Mouse (Mus musculus) heart, adult 8-10 months (tissue): ENCODE measurements around the gene Neurl1b. TPM values are rescaled to one million over a fixed set of nuclear protein-coding genes. Genes with fewer than 3 reads are reported as not detected.

Experiments used
- DNase-seq: peaks from one replicate; pipeline ENCODE4 v3.0.0; 2022; ENCODE audit warnings: low spot score
- total RNA-seq, 4 experiments: library from RNA; stranded (reverse); gene quantifications; 2 replicates each; pipeline ENCODE4 v1.2.4; 2022

Gene Neurl1b
- total RNA-seq, 4 experiments from 2014 or later: 3.6 to 5.1 (median 4.4) TPM

- peak; percentile 74 for DNase-seq
These were observed 76.3 kb downstream of the Neurl1b start for GRCm38 (mm10) chr17:26490910-26491309.

DNA sequence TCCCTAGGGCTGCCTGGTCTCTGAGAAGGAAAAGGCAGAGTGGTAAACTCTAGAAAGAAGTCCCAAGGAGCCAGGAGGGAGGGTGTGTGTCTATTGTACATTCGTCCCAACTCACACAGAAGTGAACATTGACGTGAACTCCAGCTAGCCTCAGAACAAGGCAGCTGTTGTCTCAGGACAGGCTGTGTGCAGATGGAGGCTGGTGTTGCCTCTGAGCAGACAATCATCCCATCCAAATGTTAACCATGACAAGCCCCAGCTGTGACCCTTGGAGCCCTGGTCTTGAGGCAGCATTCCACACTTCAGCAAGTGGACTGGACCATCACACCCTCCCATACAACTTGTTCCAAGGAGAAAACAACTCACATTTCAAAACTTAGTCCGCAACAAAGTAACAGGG lies 77.6 kb downstream of the Neurl1b start:
- peak; percentile 75 for DNase-seq

GRCm38 (mm10) chr17:26494642-26495468 lies 80.2 kb downstream of the Neurl1b start:
- DNase-seq: no peak

Other genes with a start within 250 kb of the Neurl1b start
- not detected for gene Pdia2, start 215.7 kb upstream of the Neurl1b start, total RNA-seq
- gene Rgs11, start 211.9 kb upstream of the Neurl1b start, total RNA-seq: 1 to 10 TPM in 2 of 4 experiments, under 1 TPM in 1, not detected in 1; 0.16 to 1.4 (median 1.0) TPM
- under 1 TPM; 0.26 to 0.94 (median 0.76) TPM for gene Arhgdig, start 207.0 kb upstream of the Neurl1b start, total RNA-seq
- gene Fam234a, start 170.6 kb upstream of the Neurl1b start, total RNA-seq: 100 to 1,000 TPM; 118 to 143 (median 133) TPM
- 10 to 100 TPM in 3 of 4 experiments, 1 to 10 TPM in 1; 10.0 to 16.5 (median 13.8) TPM for gene Luc7l, start 161.9 kb upstream of the Neurl1b start, total RNA-seq
- gene Ergic1, start 146.7 kb downstream of the Neurl1b start, total RNA-seq: 10 to 100 TPM; 52.7 to 57.9 (median 55.4) TPM
- gene Dusp1, start 147.3 kb downstream of the Neurl1b start, total RNA-seq: 10 to 100 TPM; 51.1 to 75.8 (median 59.4) TPM
- gene Atp6v0e, start 248.4 kb downstream of the Neurl1b start, total RNA-seq: 10 to 100 TPM; 55.2 to 67.1 (median 65.5) TPM